Mouse (Mus musculus) frontal cortex, adult 2 months (tissue): ENCODE data around the gene Gm17374. TPM values are rescaled to one million over a fixed set of nuclear protein-coding genes. Genes with fewer than 3 reads are reported as not detected.
"Not testable (repeated sequence)": the region's sequence is repeated elsewhere in the genome, so short reads cannot be mapped to it uniquely, and the experiment has no call there.

ENCODE experiments used
- DNase-seq, 2 experiments: peaks; one replicate each; pipeline ENCODE4 v3.0.0; 2022; ENCODE audit warnings: low spot score in 1 of 2; ENCODE audit errors: extremely low spot score in 1 of 2
- polyA plus RNA-seq: library from polyadenylated mRNA; depleted of rRNA; stranded (reverse); fragments of >200 nt; gene quantifications from 2 replicates; pipeline ENCODE4 v1.2.3, GENCODE M21; 2012; rRNA removed

The Gm17374 gene
- not detected in 2 replicates for polyA plus RNA-seq

- not testable (repeated sequence) for DNase-seq
These were observed at the start of gene Gm17374 for GRCm38 (mm10) chr2:140151743-140152142. Gm17374 (plus strand) TSS chr2:140152043.

DNA sequence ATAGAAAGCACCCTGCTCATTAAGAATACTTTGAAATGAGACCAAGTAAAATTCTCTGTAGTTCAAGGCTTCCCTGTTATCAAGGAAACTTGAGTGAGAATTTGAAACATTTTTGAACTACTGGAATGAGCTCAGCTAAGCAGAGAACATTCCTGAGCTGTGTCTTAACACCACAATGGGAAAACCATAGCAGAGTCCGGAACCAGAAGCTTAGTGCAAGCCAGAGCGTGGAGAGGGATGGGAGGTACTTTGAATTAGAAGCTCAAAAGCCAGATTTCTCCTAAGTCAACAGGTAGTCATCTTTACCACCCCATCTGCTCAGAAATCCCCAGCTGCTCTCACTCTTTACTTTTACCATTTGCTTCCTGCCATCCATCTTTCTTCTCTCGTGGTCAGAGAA is 46.9 kb upstream of the Gm17374 start:
- DNase-seq, result peak; percentile 16 to 30

GRCm38 (mm10) chr2:140107641-140108040 is 44.2 kb upstream of the Gm17374 start:
- no peak for DNase-seq

- no peak for DNase-seq
These were observed 42.9 kb upstream of the Gm17374 start for GRCm38 (mm10) chr2:140108945-140109344.

GRCm38 (mm10) chr2:140113851-140114250 is 38.0 kb upstream of the Gm17374 start:
- DNase-seq, result peak; percentile 14 to 56

DNA sequence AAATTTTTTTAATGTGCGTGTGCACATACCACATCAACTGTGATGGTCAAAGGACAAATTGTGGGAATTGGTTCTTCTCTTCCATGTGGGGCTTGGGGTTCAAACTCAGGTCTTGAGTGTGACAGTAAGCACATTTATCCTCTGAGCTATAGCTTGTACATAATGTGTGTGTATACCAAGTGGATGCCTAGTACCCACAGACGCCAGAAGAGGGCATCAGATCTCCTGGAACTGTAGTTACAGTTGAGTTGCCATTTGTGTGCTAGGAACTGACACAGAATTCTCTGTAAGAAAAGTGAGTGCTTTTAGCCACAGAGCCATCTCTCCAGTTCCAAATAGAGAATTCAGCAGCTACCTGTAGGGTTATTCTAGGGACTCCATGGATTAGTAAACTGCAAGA is 26.3 kb upstream of the Gm17374 start:
- DNase-seq, result no peak

GRCm38 (mm10) chr2:140159186-140159730 is 7.4 kb downstream of the Gm17374 start:
- peak in 1 of 2 experiments; percentile 51 for DNase-seq

- no peak for DNase-seq
These were observed 11.6 kb downstream of the Gm17374 start for GRCm38 (mm10) chr2:140163351-140163854.

- DNase-seq, result no peak
These were observed 17.2 kb downstream of the Gm17374 start for GRCm38 (mm10) chr2:140169057-140169456.

- peak; percentile 95 to 100 for DNase-seq
These were observed 18.4 kb downstream of the Gm17374 start, which contains the start of the genes Esf1 and Ndufaf5 for GRCm38 (mm10) chr2:140170127-140170802. Esf1 (minus strand) TSS chr2:140170564. Ndufaf5 (plus strand) TSS chr2:140170649.

GRCm38 (mm10) chr2:140170803-140171553 is 19.1 kb downstream of the Gm17374 start:
- DNase-seq, result peak in 1 of 2 experiments; percentile 8

GRCm38 (mm10) chr2:140185685-140186210 is 33.9 kb downstream of the Gm17374 start:
- not testable (repeated sequence) for DNase-seq

- peak in 1 of 2 experiments; percentile 27 for DNase-seq
These were observed 48.9 kb downstream of the Gm17374 start for GRCm38 (mm10) chr2:140200713-140201112.

DNA sequence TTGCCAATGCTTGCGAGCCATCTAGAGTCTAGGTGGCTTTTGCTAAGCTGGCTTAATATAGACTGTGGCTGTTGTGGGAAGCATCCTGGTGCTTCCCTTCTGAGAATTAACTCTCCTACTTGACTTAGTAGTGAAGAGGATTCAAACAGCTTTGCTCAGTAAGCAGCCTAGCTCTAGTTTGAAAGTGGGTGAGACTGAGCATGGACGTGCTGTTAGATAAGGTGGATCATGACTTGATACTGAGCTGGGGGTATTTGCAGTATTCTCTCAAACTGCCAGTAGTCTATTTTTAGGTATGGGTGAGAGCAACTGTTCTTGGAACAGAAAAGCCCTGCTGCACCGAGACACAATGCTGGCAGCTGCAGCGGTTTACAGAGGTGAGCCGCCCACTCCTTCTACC is 50.7 kb downstream of the Gm17374 start:
- DNase-seq, result peak in 1 of 2 experiments; percentile 28

Other genes with a start within 250 kb of the Gm17374 start
- 17.8 and 20.3 TPM in 2 replicates for gene Tasp1, start 85.2 kb upstream of the Gm17374 start, polyA plus RNA-seq
- gene Esf1, start 18.5 kb downstream of the Gm17374 start, polyA plus RNA-seq, result 11.9 and 14.3 TPM in 2 replicates
- 37.4 and 37.6 TPM in 2 replicates for gene Ndufaf5, start 18.6 kb downstream of the Gm17374 start, polyA plus RNA-seq
- not detected in 2 replicates for gene Sel1l2, start 237.7 kb downstream of the Gm17374 start, polyA plus RNA-seq
- gene Macrod2, start 243.3 kb downstream of the Gm17374 start, polyA plus RNA-seq, result 24.2 and 25.6 TPM in 2 replicates